In genomic region chr16:55539179-55539578, GRCm38 (mm10) we compare ENCODE assay signal across 22 mouse cellular contexts.
DNase-seq lines count a peak whose midpoint lies in the region; ATAC-seq and TF ChIP-seq lines count a peak whose summit lies in the region.
"Had no signal": no experiment of that assay in that cellular context is flagged by ENCODE, and none has a peak within 500 bp of the region (broad histone marks: within the 10 kb centered on the region; RNA-seq: fewer than 3 reads in every experiment).

No protein-coding gene starts in this region.

- no peaks in the 10 kb centered on the region for H3K36me3 ChIP-seq in kidney, adult 2 months (ENCODE audit: control insufficient read depth, insufficient read depth, low read length)
- H3K36me3 ChIP-seq in kidney, embryonic 15.5 days = no peaks in the 10 kb centered on the region
- H3K36me3 ChIP-seq in intestine, embryonic 15.5 days = no peaks in the 10 kb centered on the region
- H3K36me3 ChIP-seq in stomach, postnatal 0 days (ENCODE audit: control insufficient read depth, insufficient read depth, low read length) = no peaks in the 10 kb centered on the region
- no peaks in the 10 kb centered on the region for H3K36me3 ChIP-seq in forebrain, embryonic 10.5 days (replicated peaks)
- H3K36me3 ChIP-seq: embryonic facial prominence, embryonic 10.5 days; embryonic facial prominence, embryonic 12.5 days; forebrain, embryonic 15.5 days had no signal

- H3K27me3 ChIP-seq in kidney, adult 2 months (replicated peaks; ENCODE audit: control insufficient read depth, insufficient read depth, low read length) = no peaks in the 10 kb centered on the region
- H3K27me3 ChIP-seq in kidney, embryonic 15.5 days = no peaks in the 10 kb centered on the region
- no peaks in the 10 kb centered on the region for H3K27me3 ChIP-seq in intestine, embryonic 15.5 days (replicated peaks)
- H3K27me3 ChIP-seq in stomach, postnatal 0 days (ENCODE audit: control insufficient read depth, insufficient read depth, low read length) = no peaks in the 10 kb centered on the region
- no peaks in the 10 kb centered on the region for H3K27me3 ChIP-seq in forebrain, embryonic 10.5 days (ENCODE audit: poor library complexity, severe bottlenecking)
- H3K27me3 ChIP-seq: embryonic facial prominence, embryonic 12.5 days; forebrain, embryonic 13.5 days; forebrain, embryonic 15.5 days had no signal

- peak; percentile 25 for DNase-seq in kidney, adult 2 months
- DNase-seq in kidney, postnatal 25 days = no peak
- DNase-seq in kidney, postnatal 14 days = no peak
- DNase-seq in stomach, postnatal 0 days (ENCODE audit: low spot score) = peak; percentile 40
- DNase-seq in forebrain, embryonic 10.5 days (ENCODE audit: extremely low spot score, low spot score) = no peak
- DNase-seq in gastrocnemius, adult 8-10 months (ENCODE audit: low spot score in 2 of 2) = no peak
- DNase-seq: adrenal gland, adult 2 months; adrenal gland, postnatal 10 days; adrenal gland, postnatal 36 days; cerebellum, adult 11-12 months; cerebellum, adult 2 months; cerebellum, adult 9-10 months; cerebellum, postnatal 10 days; cerebellum, postnatal 25 days; forebrain, postnatal 0 days had no signal

- H3K9me3 ChIP-seq in kidney, embryonic 15.5 days (replicated peaks) = no peaks in the 10 kb centered on the region
- no peaks in the 10 kb centered on the region for H3K9me3 ChIP-seq in intestine, embryonic 15.5 days
- H3K9me3 ChIP-seq in stomach, postnatal 0 days (ENCODE audit: control insufficient read depth, low read length) = no peaks in the 10 kb centered on the region
- no peaks in the 10 kb centered on the region for H3K9me3 ChIP-seq in forebrain, embryonic 10.5 days
- H3K9me3 ChIP-seq: embryonic facial prominence, embryonic 10.5 days; embryonic facial prominence, embryonic 12.5 days; forebrain, embryonic 13.5 days; forebrain, embryonic 15.5 days had no signal

- TF ChIP-seq POLR2A in kidney, adult 2 months (IDR thresholded peaks at IDR 0.05; ENCODE audit: low read depth, low read length) = no peak

- WGBS in kidney, adult 2 months = 38% methylated on average over 1 of the region's 1 CpGs
- 52% methylated on average over 1 of the region's 1 CpGs for WGBS in kidney, embryonic 15.5 days
- 64% methylated on average over 1 of the region's 1 CpGs for WGBS in intestine, embryonic 15.5 days
- WGBS in stomach, postnatal 0 days = 55% methylated on average over 1 of the region's 1 CpGs
- WGBS in forebrain, embryonic 10.5 days = 75% methylated on average over 1 of the region's 1 CpGs

- no peak overlapping the region for H3K4me2 ChIP-seq in kidney, embryonic 15.5 days
- H3K4me2 ChIP-seq in intestine, embryonic 15.5 days (replicated peaks) = no peak overlapping the region
- H3K4me2 ChIP-seq in stomach, postnatal 0 days (replicated peaks; ENCODE audit: low read depth) = no peak overlapping the region
- H3K4me2 ChIP-seq: embryonic facial prominence, embryonic 12.5 days; forebrain, embryonic 13.5 days; forebrain, embryonic 15.5 days had no signal

- H3K4me3 ChIP-seq in kidney, adult 2 months (ENCODE audit: insufficient read depth, low read depth, low read length) = no peak overlapping the region
- H3K4me3 ChIP-seq in kidney, embryonic 15.5 days (replicated peaks) = no peak overlapping the region
- no peak overlapping the region for H3K4me3 ChIP-seq in intestine, embryonic 15.5 days (replicated peaks)
- H3K4me3 ChIP-seq in stomach, postnatal 0 days (ENCODE audit: low read depth, low read length) = no peak overlapping the region
- H3K4me3 ChIP-seq in forebrain, embryonic 10.5 days = no peak overlapping the region
- H3K4me3 ChIP-seq: embryonic facial prominence, embryonic 10.5 days; embryonic facial prominence, embryonic 12.5 days; erythroblast, embryonic 14.5 days; forebrain, embryonic 13.5 days; forebrain, embryonic 15.5 days had no signal

- H3K4me1 ChIP-seq in kidney, adult 2 months (ENCODE audit: control insufficient read depth, insufficient read depth, low read length) = no peaks in the 10 kb centered on the region; the same call in 1 of the 2 replicates
- no peaks in the 10 kb centered on the region for H3K4me1 ChIP-seq in kidney, embryonic 15.5 days
- 0 out of 2 replicates have a peak, but pooled peaks cover 2% of the 10 kb centered on the region for H3K4me1 ChIP-seq in intestine, embryonic 15.5 days (replicated peaks)
- H3K4me1 ChIP-seq in stomach, postnatal 0 days (replicated peaks; ENCODE audit: control insufficient read depth, insufficient read depth) = no peaks in the 10 kb centered on the region
- no peaks in the 10 kb centered on the region for H3K4me1 ChIP-seq in forebrain, embryonic 10.5 days
- H3K4me1 ChIP-seq: embryonic facial prominence, embryonic 10.5 days; embryonic facial prominence, embryonic 12.5 days; forebrain, embryonic 13.5 days; forebrain, embryonic 15.5 days had no signal

- 0 out of 2 replicates have a peak, but pooled peaks have one; percentile 49 for ATAC-seq in kidney, embryonic 15.5 days (replicated peaks; ENCODE audit: low FRiP score)
- 0 out of 2 replicates have a peak, but pooled peaks have one; percentile 61 for ATAC-seq in intestine, embryonic 15.5 days
- ATAC-seq in stomach, postnatal 0 days (ENCODE audit: low FRiP score, low TSS enrichment) = peak; percentile 79
- ATAC-seq: forebrain, embryonic 13.5 days; forebrain, embryonic 15.5 days; forebrain, postnatal 0 days had no signal

- no peak overlapping the region for H3K27ac ChIP-seq in kidney, adult 2 months (ENCODE audit: insufficient read depth, low read depth, low read length)
- no peak overlapping the region for H3K27ac ChIP-seq in kidney, embryonic 15.5 days
- no peak overlapping the region for H3K27ac ChIP-seq in intestine, embryonic 15.5 days
- no peak overlapping the region for H3K27ac ChIP-seq in stomach, postnatal 0 days (replicated peaks)
- H3K27ac ChIP-seq in forebrain, embryonic 10.5 days = no peak overlapping the region
- H3K27ac ChIP-seq: embryonic facial prominence, embryonic 10.5 days; embryonic facial prominence, embryonic 12.5 days; forebrain, embryonic 13.5 days; forebrain, embryonic 15.5 days had no signal

- no peak overlapping the region for H3K9ac ChIP-seq in kidney, embryonic 15.5 days
- no peak overlapping the region for H3K9ac ChIP-seq in intestine, embryonic 15.5 days
- H3K9ac ChIP-seq in stomach, postnatal 0 days (ENCODE audit: low read length) = no peak overlapping the region
- H3K9ac ChIP-seq: embryonic facial prominence, embryonic 12.5 days; forebrain, embryonic 13.5 days; forebrain, embryonic 15.5 days; forebrain, postnatal 0 days had no signal

- TF ChIP-seq CTCF in kidney, adult 2 months (conservative IDR thresholded peaks at IDR 0.05; ENCODE audit: insufficient read depth, insufficient read length, low read depth, low read length) = no peak
- no peak for TF ChIP-seq CTCF in stomach, postnatal 0 days (IDR thresholded peaks at IDR 0.05; ENCODE audit: low read depth)

- TF ChIP-seq EP300 in stomach, postnatal 0 days (optimal IDR thresholded peaks at IDR 0.05) = no peak

Comparison
In these comparisons a context has a peak if more than half of its experiments do, and no peak if none do; other contexts are left out.
1. DNase-seq: peak in kidney, adult 2 months (single experiment) and stomach, postnatal 0 days (single experiment); none in kidney, postnatal 25 days (0 of 2), kidney, postnatal 14 days (single experiment), forebrain, embryonic 10.5 days (single experiment) and gastrocnemius, adult 8-10 months (0 of 2).
2. Peak in every context shown above with its lines, with median percentiles within 50 percentile points of each other: ATAC-seq.